Mouse (Mus musculus): ENCODE data around the gene Chchd6. TPM values are rescaled to one million over a fixed set of nuclear protein-coding genes. Genes with fewer than 3 reads are reported as not detected.

Chchd6 gene
- polyA plus RNA-seq, 1 experiment from 2014 or later: 145 TPM

GRCm38 (mm10) chr6:89574641-89575040, 20.8 kb downstream of the Chchd6 start:
- Histone ChIP-seq H3K9me3 (no peaks in the 10 kb centered on the region), H3K4me1 (no peaks in the 10 kb centered on the region), H3K27me3 (no peaks in the 10 kb centered on the region), H3K4me3 (no peak overlapping the region), H3K4me2 (replicated peaks) (no peak overlapping the region), H3K27ac (replicated peaks) (no peak overlapping the region), H3K36me3 (no peaks in the 10 kb centered on the region), H3K9ac (replicated peaks) (no peak overlapping the region)
- WGBS: 64% methylated on average over 2 of the region's 2 CpGs
- no peak for ATAC-seq (replicated peaks)

DNA sequence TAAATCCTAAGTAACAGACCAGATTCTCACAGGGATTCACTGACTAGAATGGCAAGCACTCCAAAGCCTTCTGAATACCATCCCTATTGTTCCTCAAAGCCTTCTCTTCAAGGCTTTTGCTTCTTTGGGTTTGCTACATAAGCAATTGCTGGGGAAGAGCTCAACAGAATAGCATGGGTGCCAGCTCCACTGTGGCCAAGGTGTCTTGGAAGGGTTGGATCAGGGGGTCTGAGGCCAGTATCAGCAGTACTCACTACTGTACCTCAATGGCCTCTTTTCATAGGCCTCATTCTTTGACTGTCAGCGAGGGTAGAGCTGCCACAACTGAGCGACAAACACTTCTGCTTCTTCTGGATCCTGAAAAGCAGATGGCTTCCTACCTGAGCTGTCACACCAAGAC, 21.7 kb downstream of the Chchd6 start:
- WGBS: 91% methylated on average over 2 of the region's 2 CpGs
- Histone ChIP-seq H3K36me3 (0 out of 2 replicates have a peak, but pooled peaks cover 3% of the 10 kb centered on the region), H3K4me1 (no peaks in the 10 kb centered on the region)

DNA sequence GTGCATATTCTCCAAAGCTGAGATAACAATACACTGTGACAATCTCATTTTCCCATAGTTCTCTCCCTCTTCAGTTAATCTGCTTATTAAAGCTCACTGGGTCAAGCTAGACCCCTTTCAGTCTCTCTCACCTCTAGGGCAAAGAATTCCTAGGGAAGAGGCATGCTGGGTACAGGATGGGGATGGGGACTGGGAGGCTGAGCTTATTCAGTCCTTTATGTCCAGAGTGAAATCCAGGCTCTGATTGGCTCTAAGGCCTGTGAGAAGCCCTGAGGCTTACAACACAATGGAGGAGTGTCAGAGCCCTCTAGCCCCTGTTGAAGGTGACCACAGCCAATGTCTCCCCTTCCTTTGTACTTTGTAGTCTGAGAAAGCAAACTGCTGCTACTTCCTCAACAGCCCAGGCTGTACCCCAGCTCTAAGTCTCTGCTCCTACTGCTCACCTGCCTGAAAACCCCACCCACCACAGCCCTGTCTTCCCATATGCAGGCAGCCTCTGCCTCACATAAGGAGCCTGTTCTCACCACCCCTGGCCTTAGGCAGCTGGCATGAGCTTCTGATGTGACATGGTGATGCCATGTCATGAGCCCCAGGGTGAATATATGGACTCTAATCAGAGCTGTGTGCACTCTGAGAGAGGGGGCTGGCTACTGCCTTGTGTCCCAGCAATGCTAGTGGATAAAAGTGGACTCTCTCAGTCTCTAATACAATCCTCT, 22.4 kb downstream of the Chchd6 start:
- Histone ChIP-seq H3K9ac (replicated peaks) (no peak overlapping the region), H3K4me3 (no peak overlapping the region), H3K4me2 (replicated peaks) (no peak overlapping the region), H3K36me3 (0 out of 2 replicates have a peak, but pooled peaks cover 3% of the 10 kb centered on the region), H3K9me3 (no peaks in the 10 kb centered on the region), H3K27ac (replicated peaks) (no peak overlapping the region), H3K4me1 (no peaks in the 10 kb centered on the region), H3K27me3 (no peaks in the 10 kb centered on the region)
- no peak for ATAC-seq (replicated peaks)

More for the DNA sequence above, 21.7 kb downstream of the Chchd6 start:
- no peak for ATAC-seq (replicated peaks)
- Histone ChIP-seq H3K27me3 (no peaks in the 10 kb centered on the region), H3K9me3 (no peaks in the 10 kb centered on the region), H3K9ac (replicated peaks) (no peak overlapping the region), H3K4me2 (replicated peaks) (no peak overlapping the region), H3K4me3 (no peak overlapping the region), H3K27ac (replicated peaks) (no peak overlapping the region)

DNA sequence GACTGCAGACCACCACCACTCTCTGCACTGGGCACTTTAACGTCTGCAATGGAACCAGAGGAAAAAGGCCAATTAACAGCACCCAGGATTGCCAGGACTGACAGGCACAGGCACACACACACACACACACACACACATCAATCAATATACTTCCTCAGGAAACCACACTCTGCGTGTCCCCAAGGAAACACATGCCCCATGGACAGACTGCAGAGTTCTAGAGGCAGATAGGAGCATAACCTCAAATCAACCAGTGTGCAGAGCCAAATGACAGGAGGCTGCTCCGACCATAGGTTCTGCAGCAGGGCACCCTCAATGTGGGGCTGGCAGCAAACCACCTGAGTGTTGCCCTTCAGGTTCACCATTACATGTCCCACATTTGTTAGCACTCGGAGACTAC, 26.1 kb downstream of the Chchd6 start:
- H3K4me3 ChIP-seq: no peak overlapping the region
- no peak overlapping the region for H3K9ac ChIP-seq (replicated peaks)
- ATAC-seq (replicated peaks): no peak
- no peaks in the 10 kb centered on the region for H3K4me1 ChIP-seq
- 82% methylated on average over 4 of the region's 4 CpGs for WGBS
- H3K27me3 ChIP-seq: no peaks in the 10 kb centered on the region
- H3K9me3 ChIP-seq: no peaks in the 10 kb centered on the region
- H3K27ac ChIP-seq (replicated peaks): no peak overlapping the region
- peaks cover 5% of the 10 kb centered on the region; the same call in 1 of the 2 replicates for H3K36me3 ChIP-seq
- no peak overlapping the region for H3K4me2 ChIP-seq (replicated peaks)

GRCm38 (mm10) chr6:89566740-89567139, 28.7 kb downstream of the Chchd6 start:
- H3K9ac ChIP-seq (replicated peaks): no peak overlapping the region
- H3K9me3 ChIP-seq: no peaks in the 10 kb centered on the region
- no peak for ATAC-seq (replicated peaks)
- peaks cover 5% of the 10 kb centered on the region; the same call in 1 of the 2 replicates for H3K36me3 ChIP-seq
- H3K27me3 ChIP-seq: no peaks in the 10 kb centered on the region
- H3K27ac ChIP-seq (replicated peaks): no peak overlapping the region
- no peak overlapping the region for H3K4me2 ChIP-seq (replicated peaks)
- H3K4me3 ChIP-seq: no peak overlapping the region
- WGBS: 43% methylated on average over 4 of the region's 4 CpGs
- H3K4me1 ChIP-seq: no peaks in the 10 kb centered on the region

DNA sequence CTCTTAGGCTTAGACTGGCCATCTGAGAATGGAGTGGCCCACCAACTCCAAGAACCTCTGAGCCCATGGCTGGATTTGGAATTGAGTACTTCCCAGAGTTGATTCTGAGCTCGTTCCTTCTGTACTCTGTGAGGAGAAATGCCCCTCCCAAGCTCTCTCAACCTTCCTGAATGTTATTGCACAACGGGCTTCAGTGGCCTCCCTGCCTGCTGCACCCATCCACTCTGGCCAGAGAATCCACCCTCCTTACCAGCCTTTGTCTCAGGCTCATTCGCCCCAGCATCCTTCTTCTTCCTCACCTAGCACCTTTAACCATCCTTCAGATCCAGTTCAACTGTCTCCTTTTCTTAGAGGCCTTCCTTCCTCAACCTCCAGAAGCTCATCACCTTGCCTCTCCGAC, 32.1 kb downstream of the Chchd6 start:
- ATAC-seq (replicated peaks): no peak
- no peak overlapping the region for H3K9ac ChIP-seq (replicated peaks)
- 86% methylated on average over 4 of the region's 4 CpGs for WGBS

GRCm38 (mm10) chr6:89560826-89561225, 34.6 kb downstream of the Chchd6 start:
- Histone ChIP-seq H3K36me3 (no peaks in the 10 kb centered on the region), H3K27ac (replicated peaks) (no peak overlapping the region), H3K4me2 (replicated peaks) (no peak overlapping the region), H3K4me3 (no peak overlapping the region), H3K9me3 (no peaks in the 10 kb centered on the region), H3K27me3 (no peaks in the 10 kb centered on the region), H3K4me1 (no peaks in the 10 kb centered on the region; the same call in 1 of the 2 replicates), H3K9ac (replicated peaks) (no peak overlapping the region)
- WGBS: 84% methylated on average over 2 of the region's 2 CpGs
- no peak for ATAC-seq (replicated peaks)

More for the DNA sequence above, 32.1 kb downstream of the Chchd6 start:
- peaks cover 3% of the 10 kb centered on the region; the same call in 1 of the 2 replicates for H3K36me3 ChIP-seq
- H3K27ac ChIP-seq (replicated peaks): no peak overlapping the region
- H3K4me3 ChIP-seq: no peak overlapping the region
- H3K9me3 ChIP-seq: no peaks in the 10 kb centered on the region
- H3K4me1 ChIP-seq: no peaks in the 10 kb centered on the region; the same call in 1 of the 2 replicates
- no peak overlapping the region for H3K4me2 ChIP-seq (replicated peaks)
- H3K27me3 ChIP-seq: no peaks in the 10 kb centered on the region

GRCm38 (mm10) chr6:89557654-89558053, 37.8 kb downstream of the Chchd6 start:
- WGBS: 74% methylated on average over 4 of the region's 4 CpGs

DNA sequence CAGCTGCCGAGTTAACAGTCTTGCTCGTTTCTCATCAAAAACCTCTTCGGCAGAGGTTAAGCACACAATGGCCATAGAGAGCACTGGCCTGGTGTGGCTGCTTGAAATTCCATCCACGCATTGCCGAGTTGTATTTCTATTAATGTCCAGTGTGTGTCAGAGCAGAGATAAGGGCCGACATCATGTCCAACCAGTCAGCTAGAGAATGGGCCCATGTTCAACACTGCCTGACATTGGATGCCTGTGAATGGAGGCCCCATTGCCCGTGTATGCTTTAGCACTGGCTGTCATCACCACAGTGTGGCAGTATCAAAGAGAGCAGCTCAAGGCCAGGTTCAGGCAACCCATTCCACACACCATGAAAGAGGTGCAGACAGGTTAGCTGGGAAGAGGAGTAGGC, 38.9 kb downstream of the Chchd6 start:
- no peak for ATAC-seq (replicated peaks)
- Histone ChIP-seq H3K9ac (replicated peaks) (no peak overlapping the region), H3K27ac (replicated peaks) (no peak overlapping the region), H3K4me3 (no peak overlapping the region), H3K27me3 (no peaks in the 10 kb centered on the region), H3K4me2 (replicated peaks) (no peak overlapping the region), H3K9me3 (no peaks in the 10 kb centered on the region), H3K36me3 (no peaks in the 10 kb centered on the region), H3K4me1 (peaks cover 8% of the 10 kb centered on the region)
- WGBS: 38% methylated on average over 7 of the region's 7 CpGs

More at GRCm38 (mm10) chr6:89557654-89558053, 37.8 kb downstream of the Chchd6 start:
- no peak overlapping the region for H3K4me2 ChIP-seq (replicated peaks)
- no peak overlapping the region for H3K27ac ChIP-seq (replicated peaks)
- no peaks in the 10 kb centered on the region for H3K27me3 ChIP-seq
- H3K4me3 ChIP-seq: no peak overlapping the region
- peaks cover 6% of the 10 kb centered on the region for H3K4me1 ChIP-seq
- H3K9me3 ChIP-seq: no peaks in the 10 kb centered on the region
- H3K36me3 ChIP-seq: no peaks in the 10 kb centered on the region
- no peak for ATAC-seq (replicated peaks)
- H3K9ac ChIP-seq (replicated peaks): no peak overlapping the region

- ATAC-seq (replicated peaks): no peak
- no peak overlapping the region for H3K9ac ChIP-seq (replicated peaks)
- H3K4me3 ChIP-seq: no peak overlapping the region
- 76% methylated on average over 1 of the region's 1 CpGs for WGBS
- H3K4me2 ChIP-seq (replicated peaks): no peak overlapping the region
- no peaks in the 10 kb centered on the region for H3K36me3 ChIP-seq
- no peak overlapping the region for H3K27ac ChIP-seq (replicated peaks)
- no peaks in the 10 kb centered on the region for H3K27me3 ChIP-seq
- peaks cover 8% of the 10 kb centered on the region for H3K4me1 ChIP-seq
- H3K9me3 ChIP-seq: no peaks in the 10 kb centered on the region
Observed at GRCm38 (mm10) chr6:89555971-89556370, 39.5 kb downstream of the Chchd6 start.

GRCm38 (mm10) chr6:89554029-89554428, 41.4 kb downstream of the Chchd6 start:
- Histone ChIP-seq H3K4me3 (no peak overlapping the region), H3K36me3 (no peaks in the 10 kb centered on the region), H3K27me3 (no peaks in the 10 kb centered on the region), H3K9ac (replicated peaks) (no peak overlapping the region), H3K4me1 (peaks cover 8% of the 10 kb centered on the region), H3K9me3 (no peaks in the 10 kb centered on the region), H3K4me2 (replicated peaks) (no peak overlapping the region), H3K27ac (replicated peaks) (no peak overlapping the region)
- WGBS: 82% methylated on average over 5 of the region's 5 CpGs
- no peak for ATAC-seq (replicated peaks)

- H3K4me2 ChIP-seq (replicated peaks): no peak overlapping the region
- no peaks in the 10 kb centered on the region for H3K36me3 ChIP-seq
- H3K4me1 ChIP-seq: peaks cover 8% of the 10 kb centered on the region
- peak; percentile 61; the same call in 1 of the 2 replicates for ATAC-seq (replicated peaks)
- H3K4me3 ChIP-seq: no peak overlapping the region
- H3K27ac ChIP-seq (replicated peaks): no peak overlapping the region
- no peak overlapping the region for H3K9ac ChIP-seq (replicated peaks)
- WGBS: 3% methylated on average over 4 of the region's 4 CpGs
- H3K9me3 ChIP-seq: no peaks in the 10 kb centered on the region
- H3K27me3 ChIP-seq: no peaks in the 10 kb centered on the region
Observed at GRCm38 (mm10) chr6:89553012-89553704, 42.3 kb downstream of the Chchd6 start.

Measured in forebrain, embryonic 15.5 days (tissue).